Mouse (Mus musculus): ENCODE data around the gene Cryaa. TPM values are rescaled to one million over a fixed set of nuclear protein-coding genes. Genes with fewer than 3 reads are reported as not detected.

The Cryaa gene
- polyA plus RNA-seq, 1 experiment from 2014 or later = not detected

- WGBS = 70% methylated on average over 4 of the region's 4 CpGs
Measured at GRCm38 (mm10) chr17:31728043-31728442, 50.4 kb downstream of the Cryaa start.

GRCm38 (mm10) chr17:31728968-31729501 lies 51.4 kb downstream of the Cryaa start:
- Histone ChIP-seq H3K9me3 (replicated peaks) (no peaks in the 10 kb centered on the region), H3K27me3 (ENCODE audit: low read depth, poor library complexity, severe bottlenecking) (no peaks in the 10 kb centered on the region), H3K4me3 (no peak overlapping the region), H3K4me1 (peaks cover 44% of the 10 kb centered on the region), H3K36me3 (no peaks in the 10 kb centered on the region), H3K27ac (0 out of 2 replicates have a peak overlapping the region, but pooled peaks have one; percentile 1)
- no peak for DNase-seq (ENCODE audit: low spot score)
- WGBS = 88% methylated on average over 7 of the region's 7 CpGs

More at GRCm38 (mm10) chr17:31728043-31728442, 50.4 kb downstream of the Cryaa start:
- Histone ChIP-seq H3K4me1 (peaks cover 44% of the 10 kb centered on the region), H3K27me3 (ENCODE audit: low read depth, poor library complexity, severe bottlenecking) (no peaks in the 10 kb centered on the region), H3K27ac (no peak overlapping the region), H3K4me3 (no peak overlapping the region), H3K9me3 (replicated peaks) (no peaks in the 10 kb centered on the region), H3K36me3 (no peaks in the 10 kb centered on the region)
- no peak for DNase-seq (ENCODE audit: low spot score)

- no peak overlapping the region for H3K4me3 ChIP-seq
- peaks cover 36% of the 10 kb centered on the region for H3K4me1 ChIP-seq
- DNase-seq (ENCODE audit: low spot score) = no peak
- H3K27me3 ChIP-seq (ENCODE audit: low read depth, poor library complexity, severe bottlenecking) = no peaks in the 10 kb centered on the region
- no peak overlapping the region for H3K27ac ChIP-seq
- H3K9me3 ChIP-seq (replicated peaks) = no peaks in the 10 kb centered on the region
- 57% methylated on average over 6 of the region's 6 CpGs for WGBS
- no peaks in the 10 kb centered on the region for H3K36me3 ChIP-seq
Measured at GRCm38 (mm10) chr17:31731038-31731437, 53.4 kb downstream of the Cryaa start.

Other genes with a start within 250 kb of the Cryaa start
- 69.5 and 73.2 TPM in 2 replicates for gene Wdr4, start 157.8 kb upstream of the Cryaa start, polyA plus RNA-seq (2016; fragmentation: Nextera tagmentation; extraction: Ambion mirVana)
- 201 and 213 TPM in 2 replicates for gene Ndufv3, start 157.7 kb upstream of the Cryaa start, polyA plus RNA-seq (2016; fragmentation: Nextera tagmentation; extraction: Ambion mirVana)
- 37.6 and 40.2 TPM in 2 replicates for gene Pknox1, start 113.1 kb upstream of the Cryaa start, polyA plus RNA-seq (2016; fragmentation: Nextera tagmentation; extraction: Ambion mirVana)
- gene Cbs, start 40.6 kb upstream of the Cryaa start, polyA plus RNA-seq (2016; fragmentation: Nextera tagmentation; extraction: Ambion mirVana) = 1.9 and 2.3 TPM in 2 replicates
- gene U2af1, start 18.9 kb upstream of the Cryaa start, polyA plus RNA-seq (2016; fragmentation: Nextera tagmentation; extraction: Ambion mirVana) = 473 and 525 TPM in 2 replicates
- 10.3 and 13.4 TPM in 2 replicates for gene Sik1, start 178.0 kb downstream of the Cryaa start, polyA plus RNA-seq (2016; fragmentation: Nextera tagmentation; extraction: Ambion mirVana)